Mouse (Mus musculus) neural tube, embryonic 13.5 days (tissue): ENCODE results near the gene Ilkap. TPM values are rescaled to one million over a fixed set of nuclear protein-coding genes. Genes with fewer than 3 reads are reported as not detected.

Source experiments
- ATAC-seq: fragments of 200-750 bp; cut with Nextera tagmentation; 2 replicates; pipeline ENCODE4 v1.8.0; 2017; ENCODE audit warnings: low read depth, mild to moderate bottlenecking, moderate TSS enrichment, moderate library complexity
- H3K27ac ChIP-seq: fragments of 300-500 bp; sonication (generic); replicated peaks from 2 replicates; pipeline ENCODE4 v1.5.1; 2015; ENCODE audit warnings: moderate library complexity, mild to moderate bottlenecking, inconsistent platforms
- H3K27me3 ChIP-seq: fragments of 300-500 bp; sonication (generic); 2 replicates; pipeline ENCODE4 v1.6.1; 2015; ENCODE audit warnings: mild to moderate bottlenecking, inconsistent platforms
- H3K36me3 ChIP-seq: fragments of 300-500 bp; sonication (generic); 2 replicates; pipeline ENCODE4 v1.6.1; 2015; ENCODE audit warnings: mild to moderate bottlenecking, inconsistent platforms
- H3K4me1 ChIP-seq: fragments of 300-500 bp; sonication (generic); replicated peaks from 2 replicates; pipeline ENCODE4 v1.6.1; 2015; ENCODE audit warnings: inconsistent platforms
- H3K4me2 ChIP-seq: fragments of 300-500 bp; sonication (generic); 2 replicates; pipeline ENCODE4 v1.6.1; 2015; ENCODE audit warnings: inconsistent platforms, mild to moderate bottlenecking, moderate library complexity
- H3K4me3 ChIP-seq: fragments of 300-500 bp; sonication (generic); 2 replicates; pipeline ENCODE4 v1.5.1; 2015; ENCODE audit warnings: mild to moderate bottlenecking, inconsistent platforms
- H3K9ac ChIP-seq: fragments of 300-500 bp; sonication (generic); 2 replicates; pipeline ENCODE4 v1.6.1; 2015; ENCODE audit warnings: moderate library complexity, mild to moderate bottlenecking, inconsistent platforms
- H3K9me3 ChIP-seq: fragments of 300-500 bp; sonication (generic); 2 replicates; pipeline ENCODE4 v1.6.1; 2016; ENCODE audit warnings: inconsistent platforms
- WGBS: fragments of 180-500 bp; shearing (Covaris S2); methylation state at CpG from one replicate; pipeline ENCODE4 v1.1.7; 2015; 5-methylcytosine and 5-hydroxymethylcytosine counted together
- polyA plus RNA-seq: library from polyadenylated mRNA; unstranded; fragments of >200 nt; fragmentation: Nextera tagmentation; extraction: Ambion mirVana; gene quantifications from 2 replicates; pipeline ENCODE4 v1.2.1, GENCODE M21; 2015

Ilkap gene
- polyA plus RNA-seq = 138 and 141 TPM in 2 replicates

- peak within 1 kb of the TSS; percentile 85 for H3K4me2 ChIP-seq
- no peaks in the 10 kb centered on the region for H3K27me3 ChIP-seq
- ATAC-seq = peak; percentile 96
- peaks cover 33% of the 10 kb centered on the region for H3K4me1 ChIP-seq
- under 1% methylated on average over 71 of the region's 91 CpGs for WGBS
- no peaks in the 10 kb centered on the region for H3K9me3 ChIP-seq
- peak within 1 kb of the TSS; percentile 92 for H3K27ac ChIP-seq
- peak within 1 kb of the TSS; percentile 91 for H3K9ac ChIP-seq
- peaks cover 14% of the 10 kb centered on the region for H3K36me3 ChIP-seq
- H3K4me3 ChIP-seq = peak within 1 kb of the TSS; percentile 75
These were observed at the start of gene Ilkap for GRCm38 (mm10) chr1:91398260-91399062. Ilkap (minus strand) TSS chr1:91398815.

GRCm38 (mm10) chr1:91446511-91446910 lies 47.9 kb upstream of the Ilkap start:
- H3K27ac ChIP-seq = no peak overlapping the region
- 92% methylated on average over 4 of the region's 4 CpGs for WGBS
- no peak overlapping the region for H3K9ac ChIP-seq
- no peak overlapping the region for H3K4me3 ChIP-seq
- no peaks in the 10 kb centered on the region for H3K27me3 ChIP-seq
- no peak for ATAC-seq
- H3K36me3 ChIP-seq = peaks cover 81% of the 10 kb centered on the region
- H3K4me1 ChIP-seq = no peaks in the 10 kb centered on the region
- no peaks in the 10 kb centered on the region for H3K9me3 ChIP-seq
- H3K4me2 ChIP-seq = no peak overlapping the region

GRCm38 (mm10) chr1:91446060-91446459 lies 47.4 kb upstream of the Ilkap start:
- peaks cover 81% of the 10 kb centered on the region for H3K36me3 ChIP-seq

GRCm38 (mm10) chr1:91444841-91445830 lies 46.5 kb upstream of the Ilkap start:
- H3K9me3 ChIP-seq = no peaks in the 10 kb centered on the region
- no peak for ATAC-seq
- no peaks in the 10 kb centered on the region for H3K27me3 ChIP-seq
- H3K4me1 ChIP-seq = no peaks in the 10 kb centered on the region
- H3K9ac ChIP-seq = no peak overlapping the region
- H3K27ac ChIP-seq = no peak overlapping the region
- H3K36me3 ChIP-seq = peaks cover 86% of the 10 kb centered on the region
- no peak overlapping the region for H3K4me3 ChIP-seq
- H3K4me2 ChIP-seq = no peak overlapping the region
- WGBS = 90% methylated on average over 17 of the region's 17 CpGs

More at GRCm38 (mm10) chr1:91446060-91446459, 47.4 kb upstream of the Ilkap start:
- Histone ChIP-seq H3K9me3 (no peaks in the 10 kb centered on the region), H3K27ac (no peak overlapping the region), H3K4me3 (no peak overlapping the region), H3K4me2 (no peak overlapping the region), H3K9ac (no peak overlapping the region), H3K27me3 (no peaks in the 10 kb centered on the region), H3K4me1 (no peaks in the 10 kb centered on the region)
- 85% methylated on average over 8 of the region's 8 CpGs for whole genome bisulfite sequencing
- ATAC-seq = no peak

- Histone ChIP-seq H3K4me3 (no peak overlapping the region), H3K9ac (no peak overlapping the region), H3K4me1 (no peaks in the 10 kb centered on the region), H3K4me2 (no peak overlapping the region), H3K36me3 (peaks cover 80% of the 10 kb centered on the region), H3K27me3 (no peaks in the 10 kb centered on the region), H3K9me3 (no peaks in the 10 kb centered on the region), H3K27ac (no peak overlapping the region)
- 79% methylated on average over 7 of the region's 7 CpGs for WGBS
- no peak for ATAC-seq
These were observed 43.9 kb upstream of the Ilkap start for GRCm38 (mm10) chr1:91442350-91442990.

GRCm38 (mm10) chr1:91441855-91442254 lies 43.2 kb upstream of the Ilkap start:
- peaks cover 3% of the 10 kb centered on the region for H3K4me1 ChIP-seq
- H3K36me3 ChIP-seq = peaks cover 73% of the 10 kb centered on the region
- 79% methylated on average over 3 of the region's 3 CpGs for WGBS
- H3K4me2 ChIP-seq = no peak overlapping the region
- H3K27me3 ChIP-seq = no peaks in the 10 kb centered on the region
- no peak overlapping the region for H3K4me3 ChIP-seq
- H3K9ac ChIP-seq = no peak overlapping the region
- no peak for ATAC-seq
- no peaks in the 10 kb centered on the region for H3K9me3 ChIP-seq
- no peak overlapping the region for H3K27ac ChIP-seq

GRCm38 (mm10) chr1:91439776-91440175 lies 41.2 kb upstream of the Ilkap start:
- WGBS = 86% methylated on average over 8 of the region's 8 CpGs

GRCm38 (mm10) chr1:91437573-91437972 lies 39.0 kb upstream of the Ilkap start:
- Histone ChIP-seq H3K4me1 (peaks cover 19% of the 10 kb centered on the region), H3K4me2 (no peak overlapping the region), H3K9me3 (no peaks in the 10 kb centered on the region), H3K27me3 (no peaks in the 10 kb centered on the region), H3K27ac (no peak overlapping the region), H3K36me3 (peaks cover 58% of the 10 kb centered on the region), H3K9ac (no peak overlapping the region), H3K4me3 (no peak overlapping the region)
- no peak for ATAC-seq
- 70% methylated on average over 7 of the region's 7 CpGs for WGBS

More at GRCm38 (mm10) chr1:91439776-91440175, 41.2 kb upstream of the Ilkap start:
- Histone ChIP-seq H3K27ac (no peak overlapping the region), H3K27me3 (no peaks in the 10 kb centered on the region), H3K9me3 (no peaks in the 10 kb centered on the region), H3K9ac (no peak overlapping the region), H3K4me2 (no peak overlapping the region), H3K36me3 (peaks cover 63% of the 10 kb centered on the region), H3K4me1 (peaks cover 19% of the 10 kb centered on the region), H3K4me3 (no peak overlapping the region)
- no peak for ATAC-seq

GRCm38 (mm10) chr1:91437083-91437400 lies 38.4 kb upstream of the Ilkap start:
- Histone ChIP-seq H3K9ac (no peak overlapping the region), H3K36me3 (peaks cover 60% of the 10 kb centered on the region), H3K4me1 (peaks cover 19% of the 10 kb centered on the region), H3K27ac (no peak overlapping the region), H3K9me3 (no peaks in the 10 kb centered on the region), H3K27me3 (no peaks in the 10 kb centered on the region), H3K4me3 (no peak overlapping the region), H3K4me2 (no peak overlapping the region)
- WGBS = 86% methylated on average over 3 of the region's 3 CpGs
- ATAC-seq = no peak

- Histone ChIP-seq H3K4me3 (no peak overlapping the region), H3K27me3 (no peaks in the 10 kb centered on the region), H3K27ac (no peak overlapping the region; the same call in 1 of the 2 replicates), H3K4me2 (no peak overlapping the region), H3K9me3 (no peaks in the 10 kb centered on the region), H3K9ac (no peak overlapping the region), H3K36me3 (peaks cover 61% of the 10 kb centered on the region), H3K4me1 (peaks cover 19% of the 10 kb centered on the region)
- WGBS = 78% methylated on average over 6 of the region's 6 CpGs
- ATAC-seq = 0 out of 2 replicates have a peak, but pooled peaks have one; percentile 32
These were observed 37.9 kb upstream of the Ilkap start for GRCm38 (mm10) chr1:91436380-91437082.

- H3K4me3 ChIP-seq = no peak overlapping the region
- peaks cover 19% of the 10 kb centered on the region for H3K4me1 ChIP-seq
- no peak overlapping the region; the same call in 1 of the 2 replicates for H3K27ac ChIP-seq
- H3K27me3 ChIP-seq = no peaks in the 10 kb centered on the region
- WGBS = 80% methylated on average over 13 of the region's 13 CpGs
- no peak overlapping the region for H3K9ac ChIP-seq
- H3K9me3 ChIP-seq = no peaks in the 10 kb centered on the region
- ATAC-seq = no peak
- H3K36me3 ChIP-seq = peaks cover 63% of the 10 kb centered on the region
- H3K4me2 ChIP-seq = no peak overlapping the region
These were observed 37.1 kb upstream of the Ilkap start for GRCm38 (mm10) chr1:91435606-91436130.
